Mouse (Mus musculus) lung, postnatal 0 days (tissue): ENCODE data around the gene Tsx. TPM values are rescaled to one million over a fixed set of nuclear protein-coding genes. Genes with fewer than 3 reads are reported as not detected.

Experiments
- ATAC-seq: fragments of 200-750 bp; cut with Nextera tagmentation; 2 replicates; pipeline ENCODE4 v1.8.0; 2017; ENCODE audit warnings: moderate library complexity
- DNase-seq: peaks from one replicate; pipeline ENCODE4 v3.0.0-alpha.2; 2016; ENCODE audit warnings: low spot score
- H3K27ac ChIP-seq: fragments of 300-500 bp; sonication (generic); 2 replicates; pipeline ENCODE4 v1.5.1; 2014; ENCODE audit warnings: antibody characterized with exemption, mild to moderate bottlenecking, low read length, mixed read lengths
- H3K27me3 ChIP-seq: fragments of 300-500 bp; sonication (generic); replicated peaks from 2 replicates; pipeline ENCODE4 v1.6.1; 2014; ENCODE audit warnings: low read length, mixed read lengths; ENCODE audit not compliant: insufficient read depth
- H3K36me3 ChIP-seq: fragments of 300-500 bp; sonication (generic); 2 replicates; pipeline ENCODE4 v1.6.1; 2014; ENCODE audit warnings: low read length, mixed read lengths; ENCODE audit not compliant: insufficient read depth
- H3K4me1 ChIP-seq: fragments of 300-500 bp; sonication (generic); 2 replicates; pipeline ENCODE4 v1.6.1; 2014; ENCODE audit warnings: antibody characterized with exemption, low read depth, low read length, mixed read lengths; ENCODE audit not compliant: insufficient read depth
- H3K4me2 ChIP-seq: fragments of 300-500 bp; sonication (generic); replicated peaks from 2 replicates; pipeline ENCODE4 v1.6.1; 2014; ENCODE audit warnings: low read depth, mild to moderate bottlenecking, low read length, moderate library complexity, mixed read lengths
- H3K4me3 ChIP-seq: fragments of 300-500 bp; sonication (generic); 2 replicates; pipeline ENCODE4 v1.5.1; 2014; ENCODE audit warnings: low read depth, low read length
- H3K9ac ChIP-seq: fragments of 300-500 bp; sonication (generic); replicated peaks from 2 replicates; pipeline ENCODE4 v1.6.1; 2014; ENCODE audit warnings: low read depth, mild to moderate bottlenecking
- H3K9me3 ChIP-seq: fragments of 300-500 bp; sonication (generic); 2 replicates; pipeline ENCODE4 v1.6.1; 2016; ENCODE audit warnings: low read length, mixed read lengths
- CTCF ChIP-seq: IDR thresholded peaks from 2 replicates; pipeline ENCODE4 v1.5.1; 2016; ENCODE audit warnings: antibody characterized with exemption, mild to moderate bottlenecking
- EP300 ChIP-seq: IDR thresholded peaks from 2 replicates; pipeline ENCODE4 v1.6.1; 2016; ENCODE audit warnings: antibody characterized with exemption, mild to moderate bottlenecking, control low read depth
- WGBS: fragments of 180-500 bp; shearing (Covaris S2); extraction: QIAGEN DNeasy Blood & Tissue Kit; methylation state at CpG from one replicate; pipeline ENCODE4 v1.1.7; 2014; 5-methylcytosine and 5-hydroxymethylcytosine counted together
- polyA plus RNA-seq: library from polyadenylated mRNA; unstranded; fragments of >200 nt; fragmentation: Nextera tagmentation; extraction: Ambion mirVana; gene quantifications from 2 replicates; pipeline ENCODE4 v1.2.1, GENCODE M21; 2015

Gene Tsx
- 0.35 and 0.39 TPM in 2 replicates for polyA plus RNA-seq

GRCm38 (mm10) chrX:103414167-103414566 lies at the start of gene Tsx:
Gene Tsx (plus strand): TSS chrX:103414467.
- no peak within 1 kb of the TSS for H3K4me2 ChIP-seq
- no peak for ATAC-seq
- no peaks in the 10 kb centered on the region for H3K36me3 ChIP-seq
- 77% methylated on average over 5 of the region's 5 CpGs for WGBS
- no peaks in the 10 kb centered on the region for H3K9me3 ChIP-seq
- no peak within 1 kb of the TSS for H3K27ac ChIP-seq
- no peaks in the 10 kb centered on the region for H3K27me3 ChIP-seq
- H3K9ac ChIP-seq = no peak within 1 kb of the TSS
- H3K4me3 ChIP-seq = no peak within 1 kb of the TSS
- TF ChIP-seq CTCF = no peak
- TF ChIP-seq EP300 = no peak
- DNase-seq = no peak
- H3K4me1 ChIP-seq = no peaks in the 10 kb centered on the region

- Histone ChIP-seq H3K36me3 (no peaks in the 10 kb centered on the region), H3K27me3 (no peaks in the 10 kb centered on the region; the same call in 1 of the 2 replicates), H3K4me1 (no peaks in the 10 kb centered on the region), H3K9me3 (no peaks in the 10 kb centered on the region), H3K9ac (no peak overlapping the region), H3K4me3 (no peak overlapping the region), H3K4me2 (no peak overlapping the region), H3K27ac (no peak overlapping the region)
- DNase-seq (peak; percentile 7), ATAC-seq (no peak)
- WGBS = 52% methylated on average over 5 of the region's 5 CpGs
- TF ChIP-seq EP300 = no peak
- no peak for TF ChIP-seq CTCF
Measured at GRCm38 (mm10) chrX:103366201-103366600, 48.1 kb upstream of the Tsx start.

- H3K27me3 ChIP-seq = no peaks in the 10 kb centered on the region; the same call in 1 of the 2 replicates
- DNase-seq (no peak), ATAC-seq (no peak)
- H3K4me3 ChIP-seq = no peak overlapping the region
- no peaks in the 10 kb centered on the region for H3K9me3 ChIP-seq
- no peak overlapping the region for H3K9ac ChIP-seq
- no peaks in the 10 kb centered on the region for H3K36me3 ChIP-seq
- no peaks in the 10 kb centered on the region for H3K4me1 ChIP-seq
- no peak overlapping the region for H3K27ac ChIP-seq
- WGBS = 67% methylated on average over 3 of the region's 3 CpGs
- no peak overlapping the region for H3K4me2 ChIP-seq
- TF ChIP-seq CTCF (no peak), EP300 (no peak)
Measured at GRCm38 (mm10) chrX:103368650-103369049, 45.6 kb upstream of the Tsx start.

- Histone ChIP-seq H3K27me3 (no peaks in the 10 kb centered on the region; the same call in 1 of the 2 replicates), H3K9ac (no peak overlapping the region), H3K4me2 (no peak overlapping the region), H3K9me3 (no peaks in the 10 kb centered on the region), H3K27ac (no peak overlapping the region), H3K36me3 (no peaks in the 10 kb centered on the region), H3K4me3 (no peak overlapping the region), H3K4me1 (no peaks in the 10 kb centered on the region)
- peak; percentile 49 for TF ChIP-seq CTCF
- TF ChIP-seq EP300 = no peak
- no peak for ATAC-seq
- WGBS = 56% methylated on average over 2 of the region's 2 CpGs
- no peak for DNase-seq
Measured at GRCm38 (mm10) chrX:103371221-103371620, 43.0 kb upstream of the Tsx start.

GRCm38 (mm10) chrX:103371627-103372026 lies 42.6 kb upstream of the Tsx start:
- DNase-seq (peak; percentile 25), ATAC-seq (peak; percentile 30; the same call in 1 of the 2 replicates)
- H3K36me3 ChIP-seq = no peaks in the 10 kb centered on the region
- TF ChIP-seq CTCF (peak; percentile 59), EP300 (no peak)
- H3K9me3 ChIP-seq = no peaks in the 10 kb centered on the region
- 33% methylated on average over 2 of the region's 2 CpGs for WGBS
- no peaks in the 10 kb centered on the region; the same call in 1 of the 2 replicates for H3K27me3 ChIP-seq
- H3K27ac ChIP-seq = no peak overlapping the region
- H3K4me2 ChIP-seq = no peak overlapping the region
- no peak overlapping the region for H3K9ac ChIP-seq
- H3K4me1 ChIP-seq = no peaks in the 10 kb centered on the region
- no peak overlapping the region for H3K4me3 ChIP-seq

- Histone ChIP-seq H3K27me3 (no peaks in the 10 kb centered on the region), H3K4me1 (no peaks in the 10 kb centered on the region), H3K4me3 (no peak overlapping the region), H3K9me3 (no peaks in the 10 kb centered on the region), H3K4me2 (no peak overlapping the region), H3K36me3 (no peaks in the 10 kb centered on the region), H3K27ac (no peak overlapping the region), H3K9ac (no peak overlapping the region)
- 62% methylated on average over 5 of the region's 5 CpGs for WGBS
- TF ChIP-seq CTCF (peak; percentile 60), EP300 (no peak)
- DNase-seq = peak; percentile 36
- ATAC-seq = no peak
Measured at GRCm38 (mm10) chrX:103374250-103374649, 40.0 kb upstream of the Tsx start.

GRCm38 (mm10) chrX:103384528-103384927 lies 29.7 kb upstream of the Tsx start:
- H3K4me1 ChIP-seq = no peaks in the 10 kb centered on the region
- ATAC-seq (no peak), DNase-seq (no peak)
- no peak overlapping the region for H3K4me2 ChIP-seq
- WGBS = 80% methylated on average over 3 of the region's 3 CpGs
- no peaks in the 10 kb centered on the region for H3K36me3 ChIP-seq
- TF ChIP-seq EP300 = no peak
- peak; percentile 34; the same call in 1 of the 2 replicates for TF ChIP-seq CTCF
- H3K27ac ChIP-seq = no peak overlapping the region
- no peak overlapping the region for H3K9ac ChIP-seq
- no peak overlapping the region for H3K4me3 ChIP-seq
- no peaks in the 10 kb centered on the region for H3K9me3 ChIP-seq
- 0 out of 2 replicates have a peak, but pooled peaks cover 3% of the 10 kb centered on the region for H3K27me3 ChIP-seq
